Mouse (Mus musculus) intestine, embryonic 16.5 days (tissue): Measurements from ENCODE around the gene Ms4a18. TPM values are rescaled to one million over a fixed set of nuclear protein-coding genes. Genes with fewer than 3 reads are reported as not detected.
A peak's percentile ranks its signal among the peaks of the same experiment; 100 is the strongest.

Source experiments
- ATAC-seq: fragments of 200-750 bp; cut with Nextera tagmentation; 2 replicates; pipeline ENCODE4 v1.8.0; 2017; ENCODE audit warnings: moderate TSS enrichment, moderate library complexity
- H3K27ac ChIP-seq: fragments of 300-500 bp; sonication (generic); 2 replicates; pipeline ENCODE4 v1.5.1; 2014; ENCODE audit warnings: mild to moderate bottlenecking, low read length
- H3K27me3 ChIP-seq: fragments of 300-500 bp; sonication (generic); replicated peaks from 2 replicates; pipeline ENCODE4 v1.6.1; 2014; ENCODE audit warnings: low read length, control low read depth, mixed read lengths; ENCODE audit not compliant: control insufficient read depth, insufficient read depth
- H3K36me3 ChIP-seq: fragments of 300-500 bp; sonication (generic); 2 replicates; pipeline ENCODE4 v1.6.1; 2014; ENCODE audit warnings: low read length, control low read depth; ENCODE audit not compliant: control insufficient read depth, insufficient read depth
- H3K4me1 ChIP-seq: fragments of 300-500 bp; sonication (generic); 2 replicates; pipeline ENCODE4 v1.6.1; 2014; ENCODE audit warnings: low read length, control low read depth, mixed read lengths; ENCODE audit not compliant: control insufficient read depth, insufficient read depth
- H3K4me2 ChIP-seq: fragments of 300-500 bp; sonication (generic); 2 replicates; pipeline ENCODE4 v1.6.1; 2014; ENCODE audit warnings: low read depth, low read length, control low read depth
- H3K4me3 ChIP-seq: fragments of 300-500 bp; sonication (generic); 2 replicates; pipeline ENCODE4 v1.5.1; 2014; ENCODE audit warnings: mild to moderate bottlenecking, low read length
- H3K9ac ChIP-seq: fragments of 300-500 bp; sonication (generic); 2 replicates; pipeline ENCODE4 v1.6.1; 2014; ENCODE audit warnings: low read depth, low read length
- H3K9me3 ChIP-seq: fragments of 300-500 bp; sonication (generic); 2 replicates; pipeline ENCODE4 v1.6.1; 2016; ENCODE audit warnings: low read length, control low read depth; ENCODE audit not compliant: control insufficient read depth
- WGBS: fragments of 180-500 bp; shearing (Covaris S2); extraction: QIAGEN DNeasy Blood & Tissue Kit; methylation state at CpG from one replicate; pipeline ENCODE4 v1.1.7; 2014; 5-methylcytosine and 5-hydroxymethylcytosine counted together
- polyA plus RNA-seq: library from polyadenylated mRNA; unstranded; fragments of >200 nt; fragmentation: Nextera tagmentation; extraction: Ambion mirVana; gene quantifications from 2 replicates; pipeline ENCODE4 v1.2.1, GENCODE M21; 2015

Ms4a18 gene
- polyA plus RNA-seq, 1 experiment from 2014 or later: 41.9 TPM

- H3K36me3 ChIP-seq: no peaks in the 10 kb centered on the region
- H3K4me1 ChIP-seq: peaks cover 12% of the 10 kb centered on the region; the same call in 1 of the 2 replicates
- no peak overlapping the region for H3K27ac ChIP-seq
- H3K9ac ChIP-seq: no peak overlapping the region
- no peak for ATAC-seq
- H3K27me3 ChIP-seq: no peaks in the 10 kb centered on the region
- no peak overlapping the region for H3K4me2 ChIP-seq
- H3K4me3 ChIP-seq: no peak overlapping the region
- H3K9me3 ChIP-seq: no peaks in the 10 kb centered on the region
- WGBS: 77% methylated on average over 1 of the region's 1 CpGs
Measured at GRCm38 (mm10) chr19:11048503-11048902, 30.7 kb upstream of the Ms4a18 start.

- no peaks in the 10 kb centered on the region for H3K36me3 ChIP-seq
- H3K27me3 ChIP-seq: no peaks in the 10 kb centered on the region
- H3K4me1 ChIP-seq: peaks cover 12% of the 10 kb centered on the region; the same call in 1 of the 2 replicates
- H3K9me3 ChIP-seq: no peaks in the 10 kb centered on the region
- no peak for ATAC-seq
- H3K4me2 ChIP-seq: no peak overlapping the region
- no peak overlapping the region for H3K9ac ChIP-seq
- no peak overlapping the region for H3K4me3 ChIP-seq
- H3K27ac ChIP-seq: no peak overlapping the region
- WGBS: 67% methylated on average over 6 of the region's 6 CpGs
Measured at GRCm38 (mm10) chr19:11048009-11048408, 30.2 kb upstream of the Ms4a18 start.

GRCm38 (mm10) chr19:11044996-11045711 is 27.3 kb upstream of the Ms4a18 start:
- Histone ChIP-seq H3K4me1 (peaks cover 12% of the 10 kb centered on the region; the same call in 1 of the 2 replicates), H3K4me3 (peak overlapping the region; percentile 43), H3K36me3 (no peaks in the 10 kb centered on the region), H3K4me2 (peak overlapping the region; percentile 65), H3K9ac (peak overlapping the region; percentile 53; the same call in 1 of the 2 replicates), H3K9me3 (no peaks in the 10 kb centered on the region), H3K27me3 (no peaks in the 10 kb centered on the region), H3K27ac (0 out of 2 replicates have a peak overlapping the region, but pooled peaks have one; percentile 33)
- peak; percentile 99 for ATAC-seq
- 8% methylated on average over 36 of the region's 40 CpGs for WGBS

DNA sequence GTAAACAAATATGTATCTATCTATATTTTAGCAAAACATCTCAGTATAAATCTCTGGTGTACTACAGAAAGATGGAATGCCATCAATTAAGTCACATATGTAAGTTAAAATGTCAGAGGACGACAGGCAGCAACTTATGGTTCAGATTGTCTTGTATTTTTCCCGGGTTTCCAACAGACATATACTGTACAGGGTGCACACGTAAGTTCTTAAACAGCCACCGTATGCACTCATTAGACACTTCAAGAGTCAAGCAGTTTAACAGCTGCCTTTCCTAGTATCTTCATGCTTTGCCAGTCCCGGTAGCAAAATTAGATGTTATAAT is 26.8 kb upstream of the Ms4a18 start:
- H3K27me3 ChIP-seq: no peaks in the 10 kb centered on the region
- no peaks in the 10 kb centered on the region for H3K9me3 ChIP-seq
- H3K4me1 ChIP-seq: peaks cover 12% of the 10 kb centered on the region; the same call in 1 of the 2 replicates
- H3K27ac ChIP-seq: no peak overlapping the region
- peak overlapping the region; percentile 65 for H3K4me2 ChIP-seq
- WGBS: 16% methylated on average over 5 of the region's 5 CpGs
- H3K36me3 ChIP-seq: no peaks in the 10 kb centered on the region
- peak overlapping the region; percentile 53; the same call in 1 of the 2 replicates for H3K9ac ChIP-seq
- ATAC-seq: peak; percentile 80
- peak overlapping the region; percentile 43 for H3K4me3 ChIP-seq

DNA sequence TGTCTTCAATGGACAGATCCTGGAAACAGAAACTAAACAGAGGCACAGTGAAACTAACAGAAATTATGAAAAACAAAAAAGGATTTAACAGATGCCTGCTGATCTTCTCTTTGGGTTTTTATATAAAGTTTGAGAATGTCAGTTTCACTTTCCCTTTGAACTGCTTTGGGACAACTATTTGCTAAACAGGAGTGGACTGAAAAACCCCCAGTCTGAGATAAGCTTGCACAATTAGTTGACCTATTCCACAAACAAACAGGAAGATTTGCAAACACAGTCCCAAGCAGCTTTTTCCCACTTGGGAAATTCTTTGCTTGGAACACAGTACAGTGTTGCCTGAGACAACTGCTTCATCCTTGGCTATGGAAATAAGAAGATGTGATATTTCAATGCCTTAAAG is 19.7 kb upstream of the Ms4a18 start:
- H3K27me3 ChIP-seq: no peaks in the 10 kb centered on the region
- no peak overlapping the region for H3K9ac ChIP-seq
- H3K4me2 ChIP-seq: no peak overlapping the region
- H3K4me3 ChIP-seq: no peak overlapping the region
- no peaks in the 10 kb centered on the region for H3K4me1 ChIP-seq
- H3K27ac ChIP-seq: no peak overlapping the region
- no peak for ATAC-seq
- H3K36me3 ChIP-seq: no peaks in the 10 kb centered on the region
- H3K9me3 ChIP-seq: no peaks in the 10 kb centered on the region

- Histone ChIP-seq H3K27me3 (no peaks in the 10 kb centered on the region), H3K9ac (no peak overlapping the region), H3K36me3 (no peaks in the 10 kb centered on the region), H3K4me2 (no peak overlapping the region), H3K4me3 (no peak overlapping the region), H3K4me1 (peaks cover 6% of the 10 kb centered on the region; the same call in 1 of the 2 replicates), H3K9me3 (no peaks in the 10 kb centered on the region), H3K27ac (no peak overlapping the region)
- peak; percentile 81 for ATAC-seq
Measured at GRCm38 (mm10) chr19:11022382-11022781, 4.6 kb upstream of the Ms4a18 start.

GRCm38 (mm10) chr19:11017251-11017650 is 580 bp downstream of the Ms4a18 start:
- no peaks in the 10 kb centered on the region for H3K27me3 ChIP-seq
- H3K4me3 ChIP-seq: peak overlapping the region; percentile 38
- no peaks in the 10 kb centered on the region for H3K36me3 ChIP-seq
- H3K9ac ChIP-seq: peak overlapping the region; percentile 34; the same call in 1 of the 2 replicates
- 0 out of 2 replicates have a peak, but pooled peaks cover 2% of the 10 kb centered on the region for H3K4me1 ChIP-seq
- H3K27ac ChIP-seq: peak overlapping the region; percentile 85
- peak overlapping the region; percentile 39 for H3K4me2 ChIP-seq
- no peaks in the 10 kb centered on the region for H3K9me3 ChIP-seq
- 62% methylated on average over 2 of the region's 2 CpGs for WGBS
- no peak for ATAC-seq

DNA sequence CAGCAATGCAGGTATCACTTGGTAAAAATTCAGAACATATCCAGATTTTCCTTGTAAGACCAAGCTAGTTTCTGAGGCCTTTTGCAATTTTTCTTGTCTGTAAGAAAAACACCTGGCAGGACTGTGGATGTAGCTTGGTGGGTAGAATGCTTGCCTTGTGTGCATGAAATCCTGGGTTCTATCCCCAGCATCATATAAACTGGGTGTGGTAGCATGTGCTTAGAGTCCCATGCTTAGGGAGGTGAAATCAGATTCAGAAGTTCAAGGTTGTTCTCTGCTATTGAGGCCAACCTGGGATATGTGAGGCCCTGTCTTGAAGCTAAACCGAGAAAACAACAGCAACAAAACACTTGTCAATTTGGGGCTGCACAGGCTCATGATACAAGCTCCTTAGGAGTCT is 1.8 kb downstream of the Ms4a18 start:
- WGBS: 66% methylated on average over 1 of the region's 1 CpGs

GRCm38 (mm10) chr19:11015468-11015867 is 2.4 kb downstream of the Ms4a18 start:
- peak overlapping the region; percentile 85 for H3K27ac ChIP-seq
- no peaks in the 10 kb centered on the region for H3K36me3 ChIP-seq
- H3K9ac ChIP-seq: no peak overlapping the region
- peak; percentile 89 for ATAC-seq
- H3K27me3 ChIP-seq: no peaks in the 10 kb centered on the region
- H3K4me2 ChIP-seq: peak overlapping the region; percentile 20; the same call in 1 of the 2 replicates
- 0 out of 2 replicates have a peak, but pooled peaks cover 2% of the 10 kb centered on the region for H3K4me1 ChIP-seq
- H3K4me3 ChIP-seq: no peak overlapping the region
- no peaks in the 10 kb centered on the region for H3K9me3 ChIP-seq

More for the DNA sequence above, 1.8 kb downstream of the Ms4a18 start:
- Histone ChIP-seq H3K4me3 (peak overlapping the region; percentile 3), H3K36me3 (no peaks in the 10 kb centered on the region), H3K27ac (peak overlapping the region; percentile 85), H3K4me2 (peak overlapping the region; percentile 20; the same call in 1 of the 2 replicates), H3K9me3 (no peaks in the 10 kb centered on the region), H3K9ac (no peak overlapping the region), H3K4me1 (0 out of 2 replicates have a peak, but pooled peaks cover 2% of the 10 kb centered on the region), H3K27me3 (no peaks in the 10 kb centered on the region)
- peak; percentile 51 for ATAC-seq
